ENCODE assay signal across 41 mouse cellular contexts in the genomic region with DNA sequence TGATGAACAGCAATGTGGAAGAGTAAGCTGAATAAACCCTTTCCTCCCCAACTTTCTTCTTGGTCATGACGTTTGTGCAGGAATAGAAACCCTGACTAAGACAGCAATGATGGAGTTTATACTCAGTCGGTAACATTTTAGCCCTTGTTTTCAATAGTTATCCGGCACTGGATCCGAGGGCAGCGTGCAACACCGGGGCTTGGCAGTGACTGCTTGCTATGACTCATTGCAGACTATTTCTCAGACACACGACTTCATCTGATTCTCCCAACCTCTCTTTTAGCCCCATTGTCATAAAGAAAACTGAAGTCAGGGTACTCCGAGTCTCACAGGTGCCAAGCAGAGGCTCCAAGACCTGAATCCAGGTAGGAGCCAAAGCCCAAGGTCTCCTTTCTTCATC. TPM values are rescaled to one million over a fixed set of nuclear protein-coding genes. Genes with fewer than 3 reads are reported as not detected.
"Had no signal": no experiment of that assay in that cellular context is flagged by ENCODE, and none has a peak within 500 bp of the region (broad histone marks: within the 10 kb centered on the region; RNA-seq: fewer than 3 reads in every experiment).

No protein-coding gene starts in this region.

- DNase-seq: left cerebral cortex, postnatal 4 days; liver; liver, embryonic 13.5 days; liver, postnatal 0 days; lung, adult 18-20 months; lung, adult 2 months; lung, embryonic 14.5 days; lung, postnatal 10 days; lung, postnatal 14 days; lung, postnatal 36 days; lung, postnatal 4 days; midbrain, embryonic 14.5 days had no signal

- H3K4me2 ChIP-seq: limb, embryonic 12.5 days; limb, embryonic 13.5 days; limb, embryonic 15.5 days; liver, embryonic 11.5 days; liver, embryonic 12.5 days; liver, embryonic 13.5 days; liver, embryonic 15.5 days; lung, embryonic 14.5 days; lung, embryonic 15.5 days; midbrain, embryonic 12.5 days; midbrain, embryonic 13.5 days; midbrain, embryonic 15.5 days; neural tube, embryonic 12.5 days had no signal

- H3K27ac ChIP-seq: limb, embryonic 10.5 days; limb, embryonic 12.5 days; limb, embryonic 13.5 days; limb, embryonic 15.5 days; liver, embryonic 12.5 days; liver, embryonic 13.5 days; liver, embryonic 14.5 days; liver, embryonic 15.5 days; lung, embryonic 15.5 days; macrophage; midbrain, embryonic 10.5 days; midbrain, embryonic 12.5 days; midbrain, embryonic 13.5 days; midbrain, embryonic 15.5 days; neural tube, embryonic 12.5 days had no signal

- ATAC-seq: liver, embryonic 12.5 days; liver, postnatal 0 days; lung, postnatal 0 days; midbrain, embryonic 13.5 days; midbrain, embryonic 15.5 days; midbrain, embryonic 16.5 days had no signal

- H3K36me3 ChIP-seq: limb, embryonic 10.5 days; limb, embryonic 12.5 days; limb, embryonic 13.5 days; limb, embryonic 15.5 days; liver, embryonic 12.5 days; liver, embryonic 13.5 days; liver, embryonic 15.5 days; lung, embryonic 15.5 days; midbrain, embryonic 10.5 days; midbrain, embryonic 12.5 days; midbrain, embryonic 13.5 days; midbrain, embryonic 15.5 days; neural tube, embryonic 12.5 days had no signal

- H3K27me3 ChIP-seq: limb, embryonic 12.5 days; limb, embryonic 13.5 days; limb, embryonic 15.5 days; liver, embryonic 12.5 days; liver, embryonic 13.5 days; liver, embryonic 15.5 days; lung, embryonic 15.5 days; midbrain, embryonic 12.5 days; midbrain, embryonic 13.5 days; midbrain, embryonic 15.5 days; neural tube, embryonic 12.5 days had no signal

- H3K4me3 ChIP-seq: limb, embryonic 10.5 days; limb, embryonic 12.5 days; limb, embryonic 13.5 days; limb, embryonic 15.5 days; liver, embryonic 12.5 days; liver, embryonic 13.5 days; liver, embryonic 15.5 days; lung, embryonic 15.5 days; megakaryocyte, embryonic 14.5 days; midbrain, embryonic 10.5 days; midbrain, embryonic 12.5 days; midbrain, embryonic 13.5 days; midbrain, embryonic 15.5 days; neural tube, embryonic 12.5 days had no signal

- H3K9me3 ChIP-seq: limb, embryonic 10.5 days; limb, embryonic 12.5 days; limb, embryonic 13.5 days; limb, embryonic 15.5 days; liver, embryonic 13.5 days; liver, embryonic 15.5 days; lung, embryonic 15.5 days; midbrain, embryonic 12.5 days; midbrain, embryonic 13.5 days; midbrain, embryonic 15.5 days; neural tube, embryonic 12.5 days had no signal

- H3K9ac ChIP-seq: limb, embryonic 12.5 days; limb, embryonic 13.5 days; limb, embryonic 15.5 days; liver, embryonic 12.5 days; liver, embryonic 13.5 days; liver, embryonic 14.5 days; liver, embryonic 15.5 days; liver, postnatal 0 days; lung, embryonic 14.5 days; lung, embryonic 15.5 days; midbrain, embryonic 12.5 days; midbrain, embryonic 13.5 days; midbrain, embryonic 15.5 days; neural tube, embryonic 12.5 days had no signal

- H3K4me1 ChIP-seq: liver, embryonic 12.5 days; liver, embryonic 13.5 days; liver, embryonic 15.5 days; lung, embryonic 15.5 days; midbrain, embryonic 10.5 days; midbrain, embryonic 12.5 days; midbrain, embryonic 13.5 days; midbrain, embryonic 15.5 days; neural tube, embryonic 12.5 days had no signal

RNA-seq across cellular contexts. Expression of a gene that starts 37.8 kb away (rescaled TPM):
- total RNA-seq: left cerebral cortex, postnatal 36 days; megakaryocyte-erythroid progenitor cell, adult 5-6 weeks; midbrain, postnatal 0 days; monocyte, adult 5-6 weeks had no signal
- polyA plus RNA-seq: liver, embryonic 12.5 days; liver, embryonic 16.5 days; lung, embryonic 14.5 days; macrophage; midbrain, embryonic 13.5 days; midbrain, embryonic 14.5 days; midbrain, embryonic 15.5 days had no signal

RNA-seq across cellular contexts. Expression of a gene that starts 50.0 kb away (rescaled TPM):
- total RNA-seq: left cerebral cortex, adult 8-10 months; left cerebral cortex, postnatal 14 days; left cerebral cortex, postnatal 36 days; megakaryocyte progenitor cell, adult 5-6 weeks; megakaryocyte, adult 5-6 weeks; megakaryocyte-erythroid progenitor cell, adult 5-6 weeks; midbrain, postnatal 0 days; monocyte, adult 5-6 weeks had no signal
- polyA plus RNA-seq: limb, embryonic 10.5 days; limb, embryonic 15.5 days; liver, embryonic 12.5 days; liver, embryonic 13.5 days; liver, embryonic 15.5 days; liver, embryonic 16.5 days; liver, postnatal 0 days; lung, embryonic 14.5 days; lung, embryonic 15.5 days; lung, embryonic 16.5 days; lung, postnatal 0 days; macrophage; midbrain, embryonic 12.5 days; midbrain, embryonic 13.5 days; midbrain, embryonic 14.5 days; midbrain, embryonic 15.5 days; midbrain, embryonic 16.5 days; midbrain, postnatal 0 days; neural tube, embryonic 11.5 days; neural tube, embryonic 12.5 days had no signal
